Mouse (Mus musculus) liver, adult 2 months (tissue): ENCODE measurements around the gene Lonp2.

ENCODE experiments used
- CTCF ChIP-seq: fragments of 200-500 bp; IDR thresholded peaks from 2 replicates; pipeline ENCODE4 v1.5.1; 2011; ENCODE audit warnings: low read depth, low read length, control low read depth
- POLR2A ChIP-seq: fragments of 200-500 bp; IDR thresholded peaks from 2 replicates; pipeline ENCODE4 v1.6.1; 2011; ENCODE audit warnings: low read length, control low read depth; ENCODE audit not compliant: insufficient read depth; ENCODE audit errors: extremely low read depth

DNA sequence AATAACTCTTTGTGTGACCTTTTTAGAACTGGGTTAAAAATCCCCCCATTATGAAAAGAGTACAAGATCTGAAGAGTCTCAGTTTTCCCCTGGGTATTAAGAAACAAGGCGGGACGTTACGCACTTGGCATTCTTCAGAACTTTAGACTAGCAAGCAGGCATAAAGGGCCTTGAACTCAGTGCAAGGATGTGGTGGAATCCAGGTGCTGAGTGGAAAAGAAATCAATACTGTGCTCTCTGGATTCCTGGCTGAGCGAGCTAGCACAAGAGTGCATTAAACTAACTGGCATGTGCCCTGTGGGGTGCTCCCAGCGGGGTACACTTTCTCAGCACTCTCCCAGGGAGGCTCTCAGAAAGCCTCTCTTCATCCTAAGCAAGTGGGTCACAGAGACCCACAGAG lies 139.0 kb downstream of the Lonp2 start:
- TF ChIP-seq CTCF (no peak), POLR2A (no peak)
